Mouse (Mus musculus) brown adipose tissue, adult 24 weeks (tissue): ENCODE results near the gene Lgi4. TPM values are rescaled to one million over a fixed set of nuclear protein-coding genes. Genes with fewer than 3 reads are reported as not detected.
A peak's percentile ranks its signal among the peaks of the same experiment; 100 is the strongest.

Source experiments
- H3K27ac ChIP-seq: fragments of 200-500 bp; replicated peaks from 2 replicates; pipeline ENCODE4 v1.5.1; 2012; ENCODE audit warnings: low read depth, mild to moderate bottlenecking, low read length
- H3K4me1 ChIP-seq: fragments of 200-500 bp; 2 replicates; pipeline ENCODE4 v1.6.1; 2012; ENCODE audit warnings: low read length, mixed read lengths; ENCODE audit not compliant: control insufficient read depth, insufficient read depth, insufficient read length
- H3K4me3 ChIP-seq: fragments of 200-500 bp; 2 replicates; pipeline ENCODE4 v1.5.1; 2012; ENCODE audit warnings: low read depth, mild to moderate bottlenecking, low read length, moderate library complexity; ENCODE audit not compliant: insufficient read depth
- polyA plus RNA-seq: library from polyadenylated mRNA; stranded (reverse); fragments of >200 nt; gene quantifications from 2 replicates; pipeline ENCODE4 v1.2.4, GENCODE M21; 2012; ENCODE audit not compliant: missing spikeins, insufficient read depth, insufficient read length

Gene Lgi4
- polyA plus RNA-seq, 1 experiment = 3.2 TPM

- Histone ChIP-seq H3K27ac (peak overlapping the region; percentile 72), H3K4me3 (peak overlapping the region; percentile 58), H3K4me1 (no peaks in the 10 kb centered on the region; the same call in 1 of the 2 replicates)
Observed at GRCm38 (mm10) chr7:31041662-31042315, 17.4 kb upstream of the Lgi4 start.

DNA sequence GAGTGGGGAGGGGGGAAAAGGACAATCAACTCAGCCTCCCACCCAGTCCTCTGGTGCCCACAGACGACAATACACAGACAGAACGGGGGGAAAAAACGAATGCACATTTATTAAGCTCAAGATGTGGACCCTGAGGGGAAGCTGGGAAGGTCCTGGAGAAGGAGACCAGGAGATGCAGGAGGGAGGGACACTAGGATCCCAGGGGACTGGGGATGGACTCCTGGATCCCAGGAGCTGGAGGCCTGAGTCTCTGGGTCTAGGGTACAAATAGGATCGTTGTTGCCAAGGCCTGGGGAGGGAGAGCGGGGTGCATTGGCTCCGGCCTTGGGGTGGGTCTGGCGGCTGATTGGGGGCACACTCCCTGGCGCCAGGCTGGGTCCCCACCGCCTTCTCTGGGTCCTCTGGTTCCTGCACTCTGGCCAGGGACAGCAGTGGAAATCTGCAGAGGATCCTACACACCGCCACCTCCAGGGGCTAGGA lies 16.7 kb upstream of the Lgi4 start, which contains the start of gene Fxyd5:
Gene Fxyd5 (minus strand): TSS at position 51 of the 480 bp plus-strand sequence.
- H3K4me3 ChIP-seq = peak within 1 kb of the TSS; percentile 58
- H3K4me1 ChIP-seq = no peaks in the 10 kb centered on the region; the same call in 1 of the 2 replicates
- peak within 1 kb of the TSS; percentile 72 for H3K27ac ChIP-seq

DNA sequence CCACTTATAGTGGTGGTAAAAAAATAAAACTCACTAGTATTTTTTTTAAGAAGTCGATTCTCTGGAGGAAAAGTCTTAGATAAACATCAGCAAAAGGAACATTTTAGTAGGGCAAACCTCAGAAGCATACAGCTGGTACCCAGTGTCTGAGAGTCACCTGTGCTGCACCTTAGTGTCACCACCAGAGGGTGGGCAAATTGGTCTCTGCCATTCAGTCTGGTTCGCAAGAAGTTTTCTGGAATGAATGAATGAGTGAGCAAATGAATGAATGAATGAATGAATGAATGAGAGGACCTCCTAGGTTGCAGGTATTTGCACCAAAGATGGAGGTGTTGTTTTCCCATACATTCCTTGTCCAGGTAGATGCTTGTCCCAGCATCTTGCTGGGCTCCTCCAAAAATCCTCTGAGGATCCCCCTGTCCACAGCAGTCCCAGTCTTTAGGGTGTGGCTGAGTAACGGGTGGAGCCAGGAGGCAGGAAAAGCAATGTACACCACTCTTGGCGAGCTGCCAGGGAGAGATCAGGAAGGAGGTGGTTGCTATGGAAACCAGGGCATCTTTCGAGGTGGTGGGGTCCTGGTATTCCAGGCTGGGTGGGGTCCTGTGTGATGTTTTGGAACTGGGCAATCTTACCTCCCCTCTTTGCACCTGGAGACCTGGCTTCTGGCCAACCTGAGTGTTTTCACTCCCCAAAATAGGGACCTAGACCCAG lies 9.9 kb upstream of the Lgi4 start:
- Histone ChIP-seq H3K4me1 (no peaks in the 10 kb centered on the region), H3K4me3 (no peak overlapping the region), H3K27ac (no peak overlapping the region)

DNA sequence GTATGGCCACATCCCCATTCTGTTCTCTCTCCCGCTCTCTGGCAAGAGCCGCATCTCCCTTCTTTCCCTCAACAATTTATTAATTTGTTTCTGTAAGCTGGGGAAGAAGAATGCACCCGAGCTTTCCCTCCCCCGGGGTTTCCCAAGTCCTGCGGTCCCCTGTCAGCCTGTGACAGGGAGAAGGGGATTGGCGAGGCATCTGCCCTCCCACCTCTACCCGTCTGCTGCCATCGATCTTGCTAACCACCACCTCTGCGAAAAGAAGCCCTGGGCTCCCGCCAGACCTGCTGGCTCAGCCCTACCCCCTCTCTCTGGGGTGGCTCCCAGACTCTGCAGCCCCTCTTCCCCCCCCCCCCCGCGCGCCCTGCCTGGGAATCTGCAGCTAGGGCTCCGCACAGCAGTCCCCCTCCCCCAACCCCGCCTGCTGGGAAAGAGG lies 9.3 kb upstream of the Lgi4 start:
- Histone ChIP-seq H3K27ac (no peak overlapping the region), H3K4me3 (no peak overlapping the region), H3K4me1 (no peaks in the 10 kb centered on the region)

GRCm38 (mm10) chr7:31050487-31050886 lies 8.7 kb upstream of the Lgi4 start:
- Histone ChIP-seq H3K4me3 (no peak overlapping the region), H3K4me1 (no peaks in the 10 kb centered on the region), H3K27ac (no peak overlapping the region)

- H3K4me1 ChIP-seq = no peaks in the 10 kb centered on the region
- H3K27ac ChIP-seq = no peak overlapping the region
- no peak overlapping the region for H3K4me3 ChIP-seq
Observed at GRCm38 (mm10) chr7:31050921-31051320, 8.2 kb upstream of the Lgi4 start.

GRCm38 (mm10) chr7:31051321-31052021 lies 7.7 kb upstream of the Lgi4 start, which contains the start of gene Fxyd7:
Gene Fxyd7 (minus strand): TSS chr7:31051467.
- Histone ChIP-seq H3K4me1 (0 out of 2 replicates have a peak, but pooled peaks cover 2% of the 10 kb centered on the region), H3K4me3 (no peak within 1 kb of the TSS), H3K27ac (no peak within 1 kb of the TSS)

- H3K27ac ChIP-seq = no peak overlapping the region
- H3K4me1 ChIP-seq = 0 out of 2 replicates have a peak, but pooled peaks cover 2% of the 10 kb centered on the region
- no peak overlapping the region for H3K4me3 ChIP-seq
Observed at GRCm38 (mm10) chr7:31052251-31052635, 6.9 kb upstream of the Lgi4 start.

GRCm38 (mm10) chr7:31052636-31053434 lies 6.3 kb upstream of the Lgi4 start:
- H3K4me1 ChIP-seq = 0 out of 2 replicates have a peak, but pooled peaks cover 2% of the 10 kb centered on the region
- H3K4me3 ChIP-seq = no peak overlapping the region
- no peak overlapping the region for H3K27ac ChIP-seq

- Histone ChIP-seq H3K27ac (peak overlapping the region; percentile 89), H3K4me1 (0 out of 2 replicates have a peak, but pooled peaks cover 2% of the 10 kb centered on the region), H3K4me3 (peak overlapping the region; percentile 65)
Observed at GRCm38 (mm10) chr7:31053882-31054447, 5.2 kb upstream of the Lgi4 start.

DNA sequence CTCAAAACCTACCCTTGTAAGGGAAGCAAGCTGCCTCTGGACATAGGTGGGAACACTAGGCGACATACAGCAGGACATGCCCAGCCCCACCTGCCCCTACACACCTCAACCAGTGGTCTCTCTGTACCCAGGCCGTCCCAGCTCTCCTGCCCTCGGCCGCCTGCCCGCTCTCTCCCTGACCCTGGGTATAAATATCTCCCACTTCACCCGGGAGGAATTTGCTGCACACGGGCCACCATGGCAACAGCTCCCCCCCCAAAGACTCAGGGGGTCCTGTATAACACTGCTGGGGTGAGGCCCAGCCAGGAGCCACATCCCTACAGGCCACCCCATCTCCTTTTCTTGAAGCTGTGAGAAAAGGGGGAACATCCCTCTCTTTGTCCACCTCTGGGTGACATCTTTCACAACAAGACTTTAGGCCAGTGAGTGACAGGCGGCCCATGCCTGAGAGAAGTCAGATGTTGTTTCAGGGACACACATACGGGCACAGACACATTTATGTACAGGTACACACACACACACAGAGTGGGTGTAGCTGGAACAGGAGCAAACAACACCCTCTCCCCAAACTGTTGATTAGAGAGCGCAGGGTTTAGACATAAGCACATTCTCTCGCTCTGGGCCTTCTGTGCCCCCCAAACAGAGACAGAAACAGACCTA lies 4.4 kb upstream of the Lgi4 start:
- Histone ChIP-seq H3K4me1 (0 out of 2 replicates have a peak, but pooled peaks cover 2% of the 10 kb centered on the region), H3K4me3 (peak overlapping the region; percentile 65), H3K27ac (peak overlapping the region; percentile 89)

GRCm38 (mm10) chr7:31055354-31055824 lies 3.8 kb upstream of the Lgi4 start:
- 0 out of 2 replicates have a peak, but pooled peaks cover 2% of the 10 kb centered on the region for H3K4me1 ChIP-seq
- H3K27ac ChIP-seq = peak overlapping the region; percentile 91
- H3K4me3 ChIP-seq = peak overlapping the region; percentile 65

GRCm38 (mm10) chr7:31055883-31056282 lies 3.3 kb upstream of the Lgi4 start:
- H3K27ac ChIP-seq = peak overlapping the region; percentile 91

More at GRCm38 (mm10) chr7:31055883-31056282, 3.3 kb upstream of the Lgi4 start:
- Histone ChIP-seq H3K4me1 (0 out of 2 replicates have a peak, but pooled peaks cover 2% of the 10 kb centered on the region), H3K4me3 (no peak overlapping the region)
